Mouse (Mus musculus) heart, embryonic 13.5 days (tissue): ENCODE results near the gene Vav1. TPM values are rescaled to one million over a fixed set of nuclear protein-coding genes. Genes with fewer than 3 reads are reported as not detected.

Experiments
- ATAC-seq: fragments of 200-750 bp; cut with Nextera tagmentation; 2 replicates; pipeline ENCODE4 v1.8.0; 2017; ENCODE audit warnings: moderate TSS enrichment; ENCODE audit not compliant: insufficient number of reproducible peaks, low FRiP score, low TSS enrichment; ENCODE audit errors: extremely low read depth
- H3K27ac ChIP-seq: fragments of 300-500 bp; sonication (generic); replicated peaks from 2 replicates; pipeline ENCODE4 v1.5.1; 2015; ENCODE audit warnings: moderate library complexity, mild to moderate bottlenecking, inconsistent platforms
- H3K27me3 ChIP-seq: fragments of 300-500 bp; sonication (generic); replicated peaks from 2 replicates; pipeline ENCODE4 v1.6.1; 2015; ENCODE audit warnings: mild to moderate bottlenecking, inconsistent platforms
- H3K36me3 ChIP-seq: fragments of 300-500 bp; sonication (generic); 2 replicates; pipeline ENCODE4 v1.6.1; 2015; ENCODE audit warnings: mild to moderate bottlenecking, inconsistent platforms
- H3K4me1 ChIP-seq: fragments of 300-500 bp; sonication (generic); 2 replicates; pipeline ENCODE4 v1.6.1; 2015; ENCODE audit warnings: inconsistent platforms
- H3K4me2 ChIP-seq: fragments of 300-500 bp; sonication (generic); 2 replicates; pipeline ENCODE4 v1.6.1; 2015; ENCODE audit warnings: inconsistent platforms, mild to moderate bottlenecking, moderate library complexity
- H3K4me3 ChIP-seq: fragments of 300-500 bp; sonication (generic); 2 replicates; pipeline ENCODE4 v1.5.1; 2015; ENCODE audit warnings: moderate library complexity, mild to moderate bottlenecking, inconsistent platforms
- H3K9ac ChIP-seq: fragments of 300-500 bp; sonication (generic); 2 replicates; pipeline ENCODE4 v1.6.1; 2015; ENCODE audit warnings: inconsistent platforms, mild to moderate bottlenecking, moderate library complexity
- H3K9me3 ChIP-seq: fragments of 300-500 bp; sonication (generic); 2 replicates; pipeline ENCODE4 v1.6.1; 2016; ENCODE audit warnings: inconsistent platforms
- WGBS: fragments of 180-500 bp; shearing (Covaris S2); methylation state at CpG from one replicate; pipeline ENCODE4 v1.1.7; 2015; ENCODE audit warnings: mixed read lengths; 5-methylcytosine and 5-hydroxymethylcytosine counted together
- polyA plus RNA-seq: library from polyadenylated mRNA; unstranded; fragments of >200 nt; fragmentation: Nextera tagmentation; extraction: Ambion mirVana; gene quantifications from 2 replicates; pipeline ENCODE4 v1.2.1, GENCODE M21; 2015

Vav1 gene
- polyA plus RNA-seq, 1 experiment from 2014 or later = 2.4 TPM

- H3K27ac ChIP-seq = no peak overlapping the region
- H3K27me3 ChIP-seq = no peaks in the 10 kb centered on the region
- H3K9ac ChIP-seq = no peak overlapping the region
- ATAC-seq = no peak
- WGBS = 65% methylated on average over 8 of the region's 8 CpGs
- H3K9me3 ChIP-seq = no peaks in the 10 kb centered on the region
- no peaks in the 10 kb centered on the region for H3K36me3 ChIP-seq
- H3K4me2 ChIP-seq = no peak overlapping the region
- peaks cover 2% of the 10 kb centered on the region for H3K4me1 ChIP-seq
- H3K4me3 ChIP-seq = no peak overlapping the region
These were observed 7.9 kb downstream of the Vav1 start for GRCm38 (mm10) chr17:57286718-57287355.

- Histone ChIP-seq H3K27ac (peak overlapping the region; percentile 68; the same call in 1 of the 2 replicates), H3K9me3 (no peaks in the 10 kb centered on the region), H3K27me3 (no peaks in the 10 kb centered on the region), H3K4me3 (no peak overlapping the region), H3K4me1 (peaks cover 2% of the 10 kb centered on the region), H3K9ac (no peak overlapping the region), H3K36me3 (no peaks in the 10 kb centered on the region), H3K4me2 (no peak overlapping the region)
- WGBS = 58% methylated on average over 5 of the region's 5 CpGs
- ATAC-seq = no peak
These were observed 10.4 kb downstream of the Vav1 start for GRCm38 (mm10) chr17:57289252-57289651.

GRCm38 (mm10) chr17:57290001-57290670 lies 11.2 kb downstream of the Vav1 start:
- 68% methylated on average over 9 of the region's 9 CpGs for WGBS
- Histone ChIP-seq H3K9me3 (no peaks in the 10 kb centered on the region), H3K27me3 (no peaks in the 10 kb centered on the region), H3K27ac (peak overlapping the region; percentile 68), H3K4me1 (peaks cover 2% of the 10 kb centered on the region), H3K36me3 (no peaks in the 10 kb centered on the region), H3K4me3 (no peak overlapping the region), H3K9ac (no peak overlapping the region), H3K4me2 (no peak overlapping the region)
- ATAC-seq = no peak

GRCm38 (mm10) chr17:57290671-57291055 lies 11.8 kb downstream of the Vav1 start:
- Histone ChIP-seq H3K27ac (peak overlapping the region; percentile 68), H3K4me1 (peaks cover 2% of the 10 kb centered on the region), H3K27me3 (no peaks in the 10 kb centered on the region), H3K4me3 (no peak overlapping the region), H3K4me2 (no peak overlapping the region), H3K9ac (no peak overlapping the region), H3K36me3 (no peaks in the 10 kb centered on the region), H3K9me3 (no peaks in the 10 kb centered on the region)
- WGBS = 54% methylated on average over 7 of the region's 7 CpGs
- ATAC-seq = no peak

GRCm38 (mm10) chr17:57292302-57292701 lies 13.4 kb downstream of the Vav1 start:
- Histone ChIP-seq H3K27me3 (no peaks in the 10 kb centered on the region), H3K27ac (no peak overlapping the region), H3K4me2 (no peak overlapping the region), H3K4me3 (no peak overlapping the region), H3K36me3 (no peaks in the 10 kb centered on the region), H3K4me1 (peaks cover 2% of the 10 kb centered on the region), H3K9ac (no peak overlapping the region), H3K9me3 (no peaks in the 10 kb centered on the region)
- ATAC-seq = no peak
- WGBS = 80% methylated on average over 2 of the region's 2 CpGs

- ATAC-seq = no peak
These were observed 14.1 kb downstream of the Vav1 start for GRCm38 (mm10) chr17:57292968-57293367.

GRCm38 (mm10) chr17:57295935-57296334 lies 17.0 kb downstream of the Vav1 start:
- H3K4me1 ChIP-seq = no peaks in the 10 kb centered on the region
- 86% methylated on average over 9 of the region's 9 CpGs for WGBS
- no peak overlapping the region for H3K27ac ChIP-seq
- H3K4me2 ChIP-seq = no peak overlapping the region
- no peak overlapping the region for H3K9ac ChIP-seq
- H3K27me3 ChIP-seq = no peaks in the 10 kb centered on the region
- ATAC-seq = no peak
- no peaks in the 10 kb centered on the region for H3K36me3 ChIP-seq
- no peak overlapping the region for H3K4me3 ChIP-seq
- no peaks in the 10 kb centered on the region for H3K9me3 ChIP-seq

More at GRCm38 (mm10) chr17:57292968-57293367, 14.1 kb downstream of the Vav1 start:
- Histone ChIP-seq H3K4me3 (no peak overlapping the region), H3K9ac (no peak overlapping the region), H3K27me3 (no peaks in the 10 kb centered on the region), H3K4me2 (no peak overlapping the region), H3K9me3 (no peaks in the 10 kb centered on the region), H3K27ac (no peak overlapping the region), H3K36me3 (no peaks in the 10 kb centered on the region), H3K4me1 (peaks cover 2% of the 10 kb centered on the region)
- WGBS = 88% methylated on average over 9 of the region's 9 CpGs

- no peak overlapping the region for H3K27ac ChIP-seq
These were observed 18.1 kb downstream of the Vav1 start for GRCm38 (mm10) chr17:57297040-57297439.

GRCm38 (mm10) chr17:57305593-57305992 lies 26.7 kb downstream of the Vav1 start:
- no peaks in the 10 kb centered on the region for H3K9me3 ChIP-seq
- 61% methylated on average over 4 of the region's 4 CpGs for WGBS
- H3K36me3 ChIP-seq = no peaks in the 10 kb centered on the region
- no peak overlapping the region for H3K4me3 ChIP-seq
- H3K9ac ChIP-seq = no peak overlapping the region
- no peak overlapping the region for H3K27ac ChIP-seq
- no peaks in the 10 kb centered on the region for H3K27me3 ChIP-seq
- H3K4me1 ChIP-seq = no peaks in the 10 kb centered on the region
- no peak overlapping the region for H3K4me2 ChIP-seq
- no peak for ATAC-seq

More at GRCm38 (mm10) chr17:57297040-57297439, 18.1 kb downstream of the Vav1 start:
- H3K4me2 ChIP-seq = no peak overlapping the region
- H3K36me3 ChIP-seq = no peaks in the 10 kb centered on the region
- no peaks in the 10 kb centered on the region for H3K4me1 ChIP-seq
- no peaks in the 10 kb centered on the region for H3K27me3 ChIP-seq
- H3K4me3 ChIP-seq = no peak overlapping the region
- ATAC-seq = no peak
- WGBS = 67% methylated on average over 12 of the region's 12 CpGs
- H3K9ac ChIP-seq = no peak overlapping the region
- H3K9me3 ChIP-seq = no peaks in the 10 kb centered on the region

GRCm38 (mm10) chr17:57307074-57307473 lies 28.2 kb downstream of the Vav1 start:
- no peak for ATAC-seq
- H3K9ac ChIP-seq = no peak overlapping the region
- no peaks in the 10 kb centered on the region for H3K4me1 ChIP-seq
- no peaks in the 10 kb centered on the region for H3K9me3 ChIP-seq
- no peak overlapping the region for H3K4me3 ChIP-seq
- no peak overlapping the region for H3K4me2 ChIP-seq
- H3K36me3 ChIP-seq = no peaks in the 10 kb centered on the region
- no peak overlapping the region for H3K27ac ChIP-seq
- 64% methylated on average over 6 of the region's 6 CpGs for WGBS
- H3K27me3 ChIP-seq = no peaks in the 10 kb centered on the region

- Histone ChIP-seq H3K9me3 (no peaks in the 10 kb centered on the region), H3K9ac (no peak overlapping the region), H3K4me1 (no peaks in the 10 kb centered on the region), H3K27me3 (no peaks in the 10 kb centered on the region), H3K4me2 (no peak overlapping the region), H3K27ac (no peak overlapping the region), H3K4me3 (no peak overlapping the region), H3K36me3 (no peaks in the 10 kb centered on the region)
- 34% methylated on average over 13 of the region's 13 CpGs for WGBS
- no peak for ATAC-seq
These were observed 32.9 kb downstream of the Vav1 start for GRCm38 (mm10) chr17:57311801-57312200.

GRCm38 (mm10) chr17:57327615-57328014 lies 48.7 kb downstream of the Vav1 start:
- no peak overlapping the region for H3K27ac ChIP-seq
- H3K36me3 ChIP-seq = no peaks in the 10 kb centered on the region
- H3K4me2 ChIP-seq = no peak overlapping the region
- H3K9me3 ChIP-seq = no peaks in the 10 kb centered on the region
- no peaks in the 10 kb centered on the region for H3K27me3 ChIP-seq
- H3K9ac ChIP-seq = no peak overlapping the region
- H3K4me1 ChIP-seq = peaks cover 8% of the 10 kb centered on the region; the same call in 1 of the 2 replicates
- WGBS = 42% methylated on average over 8 of the region's 8 CpGs
- no peak overlapping the region for H3K4me3 ChIP-seq
- no peak for ATAC-seq
